Mouse (Mus musculus) neural tube, postnatal 0 days (tissue): ENCODE results near the gene Rassf6. TPM values are rescaled to one million over a fixed set of nuclear protein-coding genes. Genes with fewer than 3 reads are reported as not detected.

ENCODE experiments used
- polyA plus RNA-seq: library from polyadenylated mRNA; unstranded; fragments of >200 nt; fragmentation: Nextera tagmentation; extraction: Ambion mirVana; gene quantifications from 2 replicates; pipeline ENCODE4 v1.2.1, GENCODE M21; 2015

Gene Rassf6
- polyA plus RNA-seq, result 2.9 and 3.0 TPM in 2 replicates

DNA sequence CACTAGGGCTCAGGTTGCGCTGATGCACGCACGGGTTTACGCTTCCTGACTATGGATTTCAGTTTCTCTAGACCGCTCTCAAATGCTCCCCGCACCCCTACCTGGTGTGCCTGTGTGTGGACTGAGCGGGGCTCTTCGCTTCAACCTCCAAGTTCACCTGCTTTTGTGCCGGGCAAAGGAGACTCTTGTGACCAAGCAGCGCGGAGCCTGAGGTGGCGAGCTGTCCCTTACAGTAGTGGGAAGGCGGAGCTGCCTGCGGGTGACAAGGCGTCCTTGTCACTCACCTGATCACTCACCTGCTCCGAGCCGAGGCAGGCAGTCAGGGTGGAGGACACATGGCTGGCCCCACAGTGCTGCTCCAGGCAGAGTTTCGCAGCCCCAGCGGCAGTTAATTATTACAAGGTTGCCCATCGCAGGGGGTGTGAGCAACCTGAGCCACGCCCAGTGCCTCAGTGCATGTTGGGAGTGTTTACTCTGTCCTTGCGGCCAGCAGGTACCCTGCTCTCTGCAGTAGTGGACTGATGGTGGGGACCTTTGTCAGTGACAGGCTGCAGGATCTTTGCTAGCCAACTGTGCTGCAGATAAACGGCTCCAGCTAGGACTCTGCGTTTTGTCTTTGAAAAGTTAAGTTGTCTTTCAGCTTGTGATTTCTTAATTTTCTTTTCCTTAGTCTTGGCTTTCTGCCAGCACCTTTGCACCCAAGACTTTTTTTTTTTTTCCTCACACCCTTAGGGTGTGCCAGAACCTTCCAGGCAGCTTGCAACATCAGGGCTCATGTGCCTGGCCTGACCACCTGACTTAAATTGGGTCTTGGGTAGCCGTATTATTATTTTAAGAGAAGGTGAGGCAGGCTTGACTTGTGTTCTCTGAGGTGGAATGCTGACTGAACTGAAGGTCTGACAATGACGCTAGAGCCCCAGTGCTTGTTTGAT, at the start of gene Rassf6:
Rassf6 (minus strand) TSS at position 372 of the 932 bp plus-strand sequence.

DNA sequence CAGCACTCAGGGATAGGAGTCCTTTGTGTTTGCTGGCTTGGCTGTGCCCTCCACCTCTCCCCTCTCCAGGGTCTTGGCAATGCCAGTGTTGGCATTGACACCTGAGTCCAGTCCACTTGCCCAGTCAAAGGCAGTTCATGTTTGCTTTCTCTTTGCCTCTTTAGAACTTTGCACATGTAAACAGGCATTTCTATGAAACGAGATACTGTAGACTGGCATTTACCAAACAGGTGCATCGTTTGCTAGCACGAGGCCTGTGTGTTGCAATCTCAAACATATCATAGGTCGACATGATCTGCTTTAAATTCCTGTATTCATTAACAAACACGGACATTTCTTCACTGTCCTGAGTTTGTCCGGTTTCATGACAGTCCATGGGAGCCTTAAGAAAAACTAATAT, 79.7 kb downstream of the Rassf6 start, which contains the start of gene 5830473C10Rik:
5830473C10Rik (plus strand) TSS at position 365 of the 400 bp plus-strand sequence.

Other genes starting within 250 kb of the Rassf6 start
- gene Alb, start 179.8 kb downstream of the Rassf6 start, polyA plus RNA-seq, result 0.98 and 3.5 TPM in 2 replicates
- gene Afp, start 149.9 kb downstream of the Rassf6 start, polyA plus RNA-seq, result 0.43 and 2.3 TPM in 2 replicates
- gene Afm, start 121.7 kb downstream of the Rassf6 start, polyA plus RNA-seq, result not detected in 2 replicates
- gene 5830473C10Rik, start 79.5 kb downstream of the Rassf6 start, polyA plus RNA-seq, result 0.08 and 0.09 TPM in 2 replicates
- 0.52 and 0.75 TPM in 2 replicates for gene Cxcl5, start 118.7 kb upstream of the Rassf6 start, polyA plus RNA-seq
- 0.52 and 0.71 TPM in 2 replicates for gene Ppbp, start 127.9 kb upstream of the Rassf6 start, polyA plus RNA-seq
- 77.7 and 111 TPM in 2 replicates for gene Pf4, start 131.8 kb upstream of the Rassf6 start, polyA plus RNA-seq
- 0.69 and 0.71 TPM in 2 replicates for gene Cxcl3, start 145.4 kb upstream of the Rassf6 start, polyA plus RNA-seq
- gene Cxcl15, start 153.9 kb upstream of the Rassf6 start, polyA plus RNA-seq, result not detected in 2 replicates